Mouse (Mus musculus) cerebellum, postnatal 4 days (tissue): ENCODE data around the gene Ccdc65.
A peak's percentile ranks its signal among the peaks of the same experiment; 100 is the strongest.

Experiments
- DNase-seq, 2 experiments: peaks; one replicate each; pipeline ENCODE4 v3.0.0; 2022; ENCODE audit warnings: low spot score in 2 of 2, mixed read lengths in 1 of 2

Ccdc65 gene

DNA sequence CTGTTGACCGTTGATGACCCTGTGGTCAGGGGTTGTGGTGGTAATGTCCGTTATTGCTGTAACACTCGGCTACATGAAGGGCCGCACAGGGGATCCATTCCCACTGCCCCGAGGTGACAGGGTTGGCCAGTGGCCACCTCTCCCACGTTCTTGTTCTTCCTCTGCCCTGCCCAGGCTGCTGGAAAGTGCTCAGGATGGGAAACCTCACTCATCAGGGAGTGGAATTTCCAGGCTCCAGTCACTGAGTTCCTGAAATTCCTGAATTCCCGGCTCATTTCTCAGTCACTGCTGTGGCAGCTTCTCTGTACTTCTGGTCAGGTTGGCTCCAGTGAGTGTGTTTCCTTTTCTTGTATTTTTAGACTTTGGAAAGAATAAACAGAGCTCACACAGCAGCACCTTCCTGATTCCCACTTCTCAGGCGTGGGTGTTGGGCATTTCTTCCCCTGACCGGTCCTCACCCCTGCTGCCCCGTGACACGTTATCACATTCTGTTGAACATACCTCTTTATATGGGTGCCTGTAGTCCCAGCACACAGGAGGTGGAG lies 15.8 kb upstream of the Ccdc65 start:
- DNase-seq = no peak

DNA sequence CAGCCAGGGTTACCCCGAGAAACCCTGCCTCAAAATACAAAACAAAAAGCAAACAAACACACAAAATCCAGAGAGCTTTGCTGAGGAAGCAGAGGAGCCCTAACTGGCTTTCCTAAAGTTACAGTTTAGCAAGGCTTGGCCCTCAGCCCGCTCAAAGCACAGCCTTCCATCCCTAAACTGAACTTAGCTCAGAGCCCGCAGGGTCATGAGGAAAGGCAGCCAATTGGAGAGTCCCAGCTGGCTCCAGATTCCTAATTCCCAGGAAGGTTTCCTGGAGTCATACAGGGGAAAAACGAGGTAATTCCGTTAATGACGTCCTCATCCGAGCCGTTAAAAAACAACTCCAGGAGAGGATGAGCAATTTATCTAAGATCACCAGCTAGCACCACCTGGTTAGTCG lies 12.3 kb upstream of the Ccdc65 start:
- no peak for DNase-seq

- no peak for DNase-seq
These were observed 11.8 kb upstream of the Ccdc65 start for GRCm38 (mm10) chr15:98696216-98696615.

- peak; percentile 83 to 89 for DNase-seq
These were observed 8.6 kb upstream of the Ccdc65 start for GRCm38 (mm10) chr15:98699190-98700105.

GRCm38 (mm10) chr15:98704312-98704711 lies 3.7 kb upstream of the Ccdc65 start:
- DNase-seq = no peak

DNA sequence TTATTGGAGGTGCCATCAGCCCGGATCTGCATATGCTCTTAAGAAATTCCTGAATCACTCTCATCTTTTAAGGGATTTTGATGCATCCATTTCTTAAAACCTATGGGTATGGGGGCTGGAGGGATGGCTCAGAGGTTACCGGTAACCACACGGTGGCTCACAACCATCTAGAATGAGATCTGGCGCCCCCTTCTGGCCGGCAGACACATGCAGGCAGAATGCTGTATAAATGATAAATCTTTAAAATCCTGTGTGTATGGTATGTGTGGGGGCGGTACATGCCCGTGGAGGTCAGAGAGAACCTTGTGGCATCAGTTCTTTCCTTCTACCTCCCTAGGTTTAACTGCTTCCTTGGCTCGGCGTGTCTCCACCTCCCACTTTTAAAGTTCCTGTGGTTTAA lies 2.4 kb downstream of the Ccdc65 start:
- peak; percentile 64 to 71 for DNase-seq

DNA sequence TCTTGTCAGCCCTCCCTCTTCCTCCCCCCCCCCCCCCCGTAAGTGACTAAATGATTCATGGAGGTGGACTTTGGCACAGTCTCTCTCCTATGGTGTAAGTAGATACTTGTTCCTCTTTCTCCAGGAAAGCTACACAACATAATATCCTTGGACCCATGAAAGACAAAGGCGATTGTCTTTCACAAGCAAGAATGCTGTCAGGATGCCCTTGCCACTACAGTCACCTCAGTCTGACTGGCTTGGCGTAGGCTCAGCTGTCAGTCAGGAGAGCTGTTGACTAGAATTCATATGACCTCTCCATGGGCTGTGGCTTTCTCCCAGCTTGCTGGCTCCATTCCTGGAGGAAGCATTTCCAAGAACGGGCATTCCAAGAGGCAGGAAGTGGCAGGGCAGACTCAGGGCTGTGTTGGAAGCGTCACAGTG lies 6.2 kb downstream of the Ccdc65 start:
- peak in 1 of 2 experiments; percentile 37 for DNase-seq

GRCm38 (mm10) chr15:98717301-98717700 lies 9.3 kb downstream of the Ccdc65 start:
- DNase-seq = no peak

DNA sequence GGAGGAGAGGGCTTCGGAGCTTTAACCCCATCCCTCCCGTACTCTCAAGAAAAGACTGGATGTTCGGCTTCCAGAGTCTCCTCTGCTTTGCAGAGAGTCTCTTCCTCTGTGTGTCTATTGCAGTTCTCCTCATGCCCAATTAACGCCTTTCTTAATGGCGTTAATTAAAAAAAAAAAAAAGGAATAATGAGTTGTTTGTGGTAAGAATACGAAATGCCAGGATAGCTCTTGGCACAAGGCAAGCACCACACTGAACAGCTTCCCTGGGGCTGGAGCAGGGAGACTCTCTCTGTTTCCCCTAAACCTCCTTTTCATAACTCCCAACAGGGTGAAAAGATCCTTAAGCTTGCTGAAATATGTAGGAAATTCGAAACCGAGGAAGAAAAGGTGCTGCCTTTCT lies 14.2 kb downstream of the Ccdc65 start:
- DNase-seq = no peak

- DNase-seq = no peak
These were observed 14.8 kb downstream of the Ccdc65 start for GRCm38 (mm10) chr15:98722854-98723253.

- DNase-seq = no peak
These were observed 16.4 kb downstream of the Ccdc65 start for GRCm38 (mm10) chr15:98724441-98724840.

DNA sequence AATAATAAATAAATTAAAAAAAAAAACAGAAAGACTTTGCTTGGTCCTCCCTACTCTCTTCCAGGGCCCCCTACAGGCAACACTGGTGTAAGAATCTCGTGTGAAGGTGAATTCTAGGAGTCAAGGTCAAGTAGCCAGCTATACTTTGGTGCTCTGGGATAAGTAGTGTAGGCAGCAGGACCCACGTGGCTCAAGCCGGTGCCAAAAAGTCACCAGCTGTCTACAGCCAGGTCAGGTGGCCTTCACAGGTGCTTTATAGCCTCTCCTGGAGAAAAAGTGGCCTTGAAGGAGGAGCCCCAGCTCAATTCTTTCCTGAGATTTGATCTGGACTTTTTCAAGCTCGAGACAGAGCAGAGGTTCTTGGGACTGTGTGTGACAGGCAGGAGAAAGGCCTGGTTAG lies 18.1 kb downstream of the Ccdc65 start:
- no peak for DNase-seq

DNA sequence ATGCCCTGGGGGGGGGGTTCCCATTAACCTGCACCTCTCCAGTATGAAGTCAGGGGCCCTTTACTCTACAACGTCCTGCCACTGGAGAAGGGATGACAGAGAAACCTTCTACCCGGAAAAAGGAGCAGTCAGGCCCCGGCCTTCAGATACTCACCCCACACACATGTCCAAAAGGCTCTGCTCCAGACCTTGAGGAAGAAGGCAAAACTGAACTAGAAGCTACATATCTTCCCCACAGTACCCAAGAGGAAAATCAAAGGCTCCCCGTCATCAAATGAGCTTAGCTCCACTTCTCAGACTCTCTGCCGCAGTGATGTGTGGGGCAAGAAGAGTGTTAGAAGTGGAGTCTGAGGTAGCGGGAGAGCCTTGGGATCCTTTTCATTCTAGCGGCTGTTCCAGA lies 18.7 kb downstream of the Ccdc65 start:
- DNase-seq = no peak

DNA sequence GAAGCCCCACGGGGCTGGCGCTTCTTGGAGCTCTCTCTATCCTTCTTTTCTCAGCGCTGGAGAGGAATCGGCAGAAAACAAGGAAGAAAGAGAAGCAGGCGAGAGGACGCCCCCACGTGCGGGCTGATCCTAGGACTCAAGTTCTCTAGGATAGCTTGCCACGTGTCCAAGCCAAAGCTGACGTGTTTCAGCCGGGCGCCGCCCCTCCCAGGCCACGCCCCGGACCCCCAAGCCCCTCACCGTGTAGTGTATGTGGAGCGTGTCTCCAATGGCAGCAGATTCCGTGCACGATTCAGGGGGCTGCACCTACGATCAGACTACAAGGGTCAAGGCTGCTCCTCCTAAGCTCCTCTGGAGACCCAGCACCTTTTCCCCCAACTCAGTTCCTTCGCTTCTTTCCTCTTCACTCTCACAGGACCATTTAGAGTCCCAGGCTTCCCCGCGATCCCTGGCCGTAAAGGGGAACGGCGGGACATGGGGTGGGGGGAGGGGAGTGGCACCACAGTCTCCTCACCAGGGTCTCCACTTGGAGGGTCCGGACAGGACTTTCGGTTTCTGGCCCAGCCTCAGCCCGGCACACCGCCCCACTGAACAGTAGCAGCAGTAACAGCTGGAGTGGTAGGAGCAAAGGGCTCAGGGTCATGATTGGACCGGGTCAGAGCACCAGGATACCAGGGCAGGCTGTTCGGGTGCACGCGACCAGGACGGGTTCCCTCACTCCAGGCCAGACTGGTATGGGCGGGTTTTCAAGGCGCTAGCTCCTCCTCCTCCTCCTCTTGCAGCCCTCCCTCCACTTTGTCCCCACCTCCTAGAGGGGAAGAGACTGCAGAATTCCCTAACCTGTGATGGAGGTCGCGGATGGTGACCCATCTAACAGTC lies 19.7 kb downstream of the Ccdc65 start, which contains the start of gene Fkbp11:
Fkbp11 (minus strand) TSS at position 756 of the 879 bp plus-strand sequence.
- peak in 1 of 2 experiments; percentile 17 for DNase-seq

DNA sequence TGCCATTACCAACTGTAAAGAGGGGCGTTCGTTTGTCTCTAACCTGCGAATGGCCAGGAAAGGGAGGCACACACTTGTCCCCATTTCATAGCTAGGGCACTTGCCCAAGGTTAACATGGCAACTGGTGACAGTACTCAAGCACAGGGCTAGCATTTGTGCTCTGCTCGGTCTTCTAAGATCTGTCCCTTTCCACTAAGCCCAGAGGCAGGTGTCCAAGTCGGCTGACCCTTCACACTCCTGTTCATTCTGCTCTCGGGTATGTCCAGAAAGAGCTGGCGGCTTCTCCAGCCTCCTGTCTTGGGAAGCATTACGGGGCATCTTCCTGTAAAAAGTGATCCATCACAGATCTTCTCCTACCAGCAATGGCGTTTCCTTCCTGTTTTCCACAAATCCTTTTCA lies 20.4 kb downstream of the Ccdc65 start:
- no peak for DNase-seq

- DNase-seq = no peak
These were observed 22.0 kb downstream of the Ccdc65 start for GRCm38 (mm10) chr15:98729791-98730545.

GRCm38 (mm10) chr15:98730790-98731189 lies 22.8 kb downstream of the Ccdc65 start:
- no peak for DNase-seq

DNA sequence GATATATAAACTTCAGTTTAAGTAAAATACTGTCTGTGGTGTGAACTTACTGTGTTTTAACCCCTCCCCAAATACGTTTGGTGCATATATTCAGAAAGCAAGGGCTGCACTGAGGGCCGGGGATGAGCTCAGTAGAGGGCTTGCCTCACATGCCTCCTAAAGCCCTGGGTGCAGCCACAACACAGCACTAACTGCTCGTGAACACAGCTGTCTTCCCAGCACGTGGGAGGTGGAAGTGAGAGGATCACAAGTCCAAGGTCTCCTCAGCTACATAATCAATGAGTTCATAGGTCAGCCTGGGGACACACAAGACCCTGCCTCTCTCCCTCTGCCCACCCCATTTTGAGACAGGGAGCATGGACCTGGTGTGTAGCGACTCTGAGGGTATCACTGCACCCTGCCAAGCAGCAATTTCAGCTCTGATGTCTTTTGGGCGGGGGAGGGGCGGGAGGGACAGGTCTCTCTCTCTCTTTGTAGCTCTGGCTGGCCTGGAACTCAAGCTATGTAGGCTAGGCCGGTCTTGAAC lies 24.1 kb downstream of the Ccdc65 start:
- DNase-seq = no peak

DNA sequence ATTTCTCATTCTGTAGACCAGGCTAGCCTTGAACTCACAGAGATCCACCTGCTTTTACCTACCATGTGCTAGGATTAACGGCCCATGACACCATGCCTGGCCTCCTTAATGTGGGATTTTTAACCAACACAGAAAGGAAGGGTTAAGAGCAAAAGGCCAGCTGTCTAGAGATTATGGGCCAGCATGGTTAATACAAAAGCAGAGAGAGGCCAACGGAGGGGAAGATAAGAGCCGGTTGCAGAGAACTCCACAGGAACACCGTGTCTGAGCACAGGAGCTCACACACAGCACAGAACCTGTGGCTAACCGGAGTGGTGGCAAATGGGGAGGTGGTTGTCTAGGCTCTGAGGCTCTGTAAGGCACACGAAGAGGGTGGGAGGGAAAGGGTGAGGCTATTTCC lies 25.4 kb downstream of the Ccdc65 start:
- no peak for DNase-seq

DNA sequence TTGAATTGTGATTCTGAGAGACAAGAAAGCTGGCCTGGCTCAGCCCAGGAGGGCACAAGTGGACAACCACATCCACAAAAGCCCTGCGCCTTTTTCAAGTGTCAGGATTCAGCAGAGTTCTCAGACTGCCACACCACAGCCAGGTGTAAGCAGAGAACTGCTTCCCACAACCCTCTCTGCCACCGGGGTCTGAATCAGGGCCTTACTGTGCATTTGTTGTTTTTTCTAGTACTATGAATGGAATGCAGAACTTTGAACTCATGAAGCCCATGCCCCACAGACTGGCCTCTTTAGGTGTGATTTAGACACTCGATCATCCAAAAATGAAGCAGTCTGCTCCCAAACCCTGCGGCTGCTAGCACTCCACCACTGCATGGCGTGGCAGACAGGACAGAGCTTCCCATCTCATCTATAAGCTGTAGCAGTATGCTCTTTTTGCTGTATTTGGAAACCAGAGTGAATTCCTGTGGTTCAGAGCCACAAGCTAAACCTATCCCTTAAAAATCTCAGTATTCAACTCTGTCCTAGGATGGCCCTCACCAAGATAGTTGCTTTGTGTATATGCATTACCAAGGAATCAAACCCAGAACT lies 26.1 kb downstream of the Ccdc65 start:
- no peak for DNase-seq

DNA sequence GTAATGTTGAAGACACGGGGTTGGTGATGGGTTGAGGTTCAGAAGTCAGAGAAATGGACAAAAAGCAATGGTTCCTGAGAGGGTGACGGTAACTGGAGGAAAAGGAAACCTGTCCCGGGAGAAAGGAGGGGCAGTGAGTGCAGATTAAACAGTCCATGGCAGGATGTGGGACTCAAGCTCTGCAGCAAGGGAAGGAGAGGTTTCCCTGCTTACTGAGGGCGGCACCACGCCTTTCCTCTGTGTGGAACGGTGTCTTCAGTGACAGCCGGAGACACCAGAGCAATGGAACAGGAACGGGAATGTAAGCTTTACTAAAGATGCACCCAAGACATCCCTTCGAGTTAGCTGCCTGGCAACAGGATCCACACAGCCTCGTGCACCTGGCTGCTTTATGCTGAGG lies 28.5 kb downstream of the Ccdc65 start:
- no peak for DNase-seq
